Mouse (Mus musculus) left cerebral cortex, adult 2 months (tissue): Measurements from ENCODE around the gene Rhoh. TPM values are rescaled to one million over a fixed set of nuclear protein-coding genes. Genes with fewer than 3 reads are reported as not detected.

Experiments used
- DNase-seq, 2 experiments: peaks; one replicate each; pipeline ENCODE4 v3.0.0; 2021 to 2022; ENCODE audit warnings: low spot score in 2 of 2, mixed read lengths in 1 of 2; ENCODE audit errors: extremely low spot score in 1 of 2
- H3K27ac ChIP-seq: fragments of 200-600 bp; 2 replicates; pipeline ENCODE4 v1.8.1; 2022
- H3K4me3 ChIP-seq: fragments of 200-600 bp; 2 replicates; pipeline ENCODE4 v1.8.1; 2022
- CTCF ChIP-seq: fragments of 200-600 bp; IDR thresholded peaks from 2 replicates; pipeline ENCODE4 v1.8.1; 2022; ENCODE audit warnings: antibody characterized with exemption, mild to moderate bottlenecking, moderate library complexity
- intact Hi-C: fragments of 180-260 bp; cut with DNase I; formaldehyde crosslinking; loops from one replicate; pipeline ENCODE4 v1.15.1; 2025
- long read RNA-seq, 2 experiments: library from polyadenylated mRNA; stranded (forward); transcript quantifications; one replicate each; pipeline ENCODE4 v2.0.0; 2021; ENCODE audit warnings: borderline mapping rate in 2 of 2
- total RNA-seq, 2 experiments: library from RNA; stranded (reverse); gene quantifications; 2 replicates each; pipeline ENCODE4 v1.2.3; 2021

Rhoh gene
- under 1 TPM; 0.63 to 0.84 TPM for total RNA-seq
- long read RNA-seq, experiment 1, partial matches to known transcripts, result 0 of 2 reads
- long read RNA-seq, experiment 1, other reads (novel, unspliced or antisense), result 0 of 2 reads
- long read RNA-seq, experiment 2, result 0 reads

GRCm38 (mm10) chr5:65861154-65861944 is at the start of gene Rhoh:
Gene Rhoh, plus strand, starts transcription at chr5:65861213.
- H3K27ac ChIP-seq, result no peak within 1 kb of the TSS
- TF ChIP-seq CTCF, result no peak
- H3K4me3 ChIP-seq, result no peak within 1 kb of the TSS
- DNase-seq, result no peak
- intact Hi-C loops, result no loop called here

- intact Hi-C loops, result loop anchor here (1.0 kb wide), 1 partner anchor 115 kb away; no protein-coding TSS in a partner anchor
- no peak overlapping the region for H3K4me3 ChIP-seq
- no peak overlapping the region for H3K27ac ChIP-seq
- DNase-seq, result peak in 1 of 2 experiments; percentile 14
- peak; percentile 64 for TF ChIP-seq CTCF
Observed at GRCm38 (mm10) chr5:65823601-65824133, 37.3 kb upstream of the Rhoh start.

DNA sequence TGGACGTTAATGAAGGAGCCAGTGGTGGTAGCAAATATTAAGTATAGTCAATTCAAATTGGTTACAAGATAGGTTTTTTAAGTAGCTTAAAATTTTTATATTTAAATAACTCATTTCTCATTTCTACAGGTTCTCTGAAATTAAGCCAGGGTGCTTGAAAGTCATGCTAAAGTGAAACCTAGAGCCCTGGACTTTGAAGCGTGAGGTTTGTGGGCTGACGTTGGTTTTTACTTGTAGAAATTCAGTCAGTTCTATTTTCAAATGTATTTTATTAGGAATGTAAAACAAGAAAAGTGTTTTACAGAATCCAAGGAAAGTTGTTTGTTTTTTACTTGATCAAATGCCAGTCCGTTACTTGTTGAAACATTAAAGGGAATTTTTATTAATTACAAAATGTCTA is 34.5 kb upstream of the Rhoh start:
- intact Hi-C loops, result no loop called here
- H3K4me3 ChIP-seq, result no peak overlapping the region
- H3K27ac ChIP-seq, result no peak overlapping the region
- DNase-seq, result no peak
- no peak for TF ChIP-seq CTCF

- intact Hi-C loops, result no loop called here
- no peak overlapping the region for H3K4me3 ChIP-seq
- no peak for TF ChIP-seq CTCF
- DNase-seq, result no peak
- H3K27ac ChIP-seq, result no peak overlapping the region
Observed at GRCm38 (mm10) chr5:65827102-65827501, 33.9 kb upstream of the Rhoh start.

- Histone ChIP-seq H3K27ac (no peak overlapping the region), H3K4me3 (no peak overlapping the region)
- intact Hi-C loops, result no loop called here
- no peak for TF ChIP-seq CTCF
- no peak for DNase-seq
Observed at GRCm38 (mm10) chr5:65828261-65828660, 32.8 kb upstream of the Rhoh start.

- DNase-seq, result no peak
Observed at GRCm38 (mm10) chr5:65829059-65829458, 32.0 kb upstream of the Rhoh start.

DNA sequence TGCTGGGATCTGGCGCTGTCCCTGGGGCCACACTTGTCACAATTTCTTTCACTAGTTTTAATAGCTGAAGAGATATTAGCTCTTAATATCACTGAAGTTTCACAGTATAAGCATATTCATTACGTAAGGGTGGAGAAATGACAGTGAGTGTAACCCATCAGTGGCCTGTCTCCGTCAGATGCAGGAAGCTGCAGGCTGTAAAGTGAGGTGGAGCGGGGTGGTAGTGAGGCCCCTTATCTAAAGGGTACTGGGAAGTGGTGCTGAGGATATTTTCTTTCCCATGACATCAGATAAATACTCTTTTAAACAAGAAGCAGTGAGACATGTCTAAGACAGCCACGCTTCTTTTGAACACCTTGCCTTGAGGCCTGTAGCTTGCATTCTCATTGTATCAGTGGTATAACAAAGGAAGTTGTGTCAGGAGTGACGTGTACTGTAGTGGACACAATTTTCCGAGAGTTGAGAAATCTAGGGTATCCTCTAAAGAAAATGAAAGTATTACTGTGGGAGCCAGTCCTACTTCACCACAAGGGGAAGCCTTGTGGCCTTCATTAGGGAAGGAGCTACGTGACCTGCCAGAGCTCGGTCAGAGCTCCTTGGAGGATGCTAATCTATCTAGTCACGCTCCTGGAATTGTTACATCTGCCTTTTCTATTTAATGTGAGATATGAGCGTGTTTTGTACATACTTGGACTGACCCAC is 28.9 kb upstream of the Rhoh start:
- H3K4me3 ChIP-seq, result no peak overlapping the region
- no peak overlapping the region for H3K27ac ChIP-seq
- intact Hi-C loops, result no loop called here
- DNase-seq, result no peak
- no peak; the same call in 1 of the 2 replicates for TF ChIP-seq CTCF

More at GRCm38 (mm10) chr5:65829059-65829458, 32.0 kb upstream of the Rhoh start:
- Histone ChIP-seq H3K27ac (no peak overlapping the region), H3K4me3 (no peak overlapping the region)
- intact Hi-C loops, result no loop called here
- no peak for TF ChIP-seq CTCF

DNA sequence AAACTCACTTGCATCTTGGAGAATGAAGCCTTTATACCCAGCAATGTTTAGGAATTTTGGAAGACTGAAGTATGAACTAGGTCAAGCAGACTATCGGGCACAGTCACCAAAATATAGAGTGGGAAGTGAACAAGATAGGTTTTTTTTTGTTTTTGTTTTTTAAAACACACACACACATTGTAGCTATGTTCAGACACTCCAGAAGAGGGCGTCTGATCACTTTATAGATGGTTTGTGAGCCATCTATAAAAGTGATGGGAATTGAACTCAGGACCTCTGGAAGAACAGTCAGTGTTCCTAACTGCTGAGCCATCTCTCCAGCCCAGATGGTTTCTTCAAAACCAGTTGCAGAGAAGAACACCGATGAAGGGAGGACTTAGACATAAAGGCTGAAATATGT is 27.9 kb upstream of the Rhoh start:
- DNase-seq, result no peak
- no peak overlapping the region for H3K4me3 ChIP-seq
- TF ChIP-seq CTCF, result no peak; the same call in 1 of the 2 replicates
- no peak overlapping the region for H3K27ac ChIP-seq
- intact Hi-C loops, result no loop called here

DNA sequence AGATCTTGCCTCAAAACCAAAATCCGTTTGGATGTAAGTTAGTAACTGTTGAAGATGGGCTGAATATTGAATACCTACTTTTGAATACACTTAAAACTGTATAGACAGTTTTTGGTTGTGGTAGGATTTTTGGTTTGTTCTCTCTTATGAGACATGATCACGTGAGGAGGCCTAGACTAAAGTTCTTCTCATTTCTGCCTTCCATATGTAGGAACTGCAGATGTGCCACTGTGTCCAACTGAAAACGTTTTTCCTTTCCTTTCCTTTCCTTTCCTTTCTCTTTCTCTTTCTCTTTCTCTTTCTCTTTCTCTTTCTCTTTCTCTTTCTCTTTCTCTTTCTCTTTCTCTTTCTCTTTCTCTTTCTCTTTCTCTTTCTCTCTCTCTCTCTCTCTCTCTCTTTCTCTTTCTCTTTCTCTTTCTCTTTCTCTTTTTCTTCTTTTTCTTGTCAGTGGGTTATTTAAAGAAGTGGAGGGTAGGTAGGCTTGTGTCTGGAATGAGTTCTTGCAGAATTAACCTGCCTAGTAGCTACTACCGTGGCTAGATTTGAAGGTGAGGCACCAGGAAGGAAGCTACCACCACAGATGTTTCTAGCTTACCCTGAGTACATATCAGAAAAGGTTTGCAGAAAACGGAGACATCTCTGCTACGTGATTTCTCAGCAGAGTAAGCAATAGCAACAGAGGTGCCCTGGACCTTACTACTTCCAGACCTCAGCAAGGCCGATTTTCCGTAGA is 27.1 kb upstream of the Rhoh start:
- TF ChIP-seq CTCF, result no peak
- no peak for DNase-seq
- intact Hi-C loops, result no loop called here
- Histone ChIP-seq H3K4me3 (no peak overlapping the region), H3K27ac (no peak overlapping the region)

- no peak for TF ChIP-seq CTCF
- H3K4me3 ChIP-seq, result no peak overlapping the region
- intact Hi-C loops, result no loop called here
- no peak for DNase-seq
- no peak overlapping the region for H3K27ac ChIP-seq
Observed at GRCm38 (mm10) chr5:65838053-65838452, 23.0 kb upstream of the Rhoh start.

DNA sequence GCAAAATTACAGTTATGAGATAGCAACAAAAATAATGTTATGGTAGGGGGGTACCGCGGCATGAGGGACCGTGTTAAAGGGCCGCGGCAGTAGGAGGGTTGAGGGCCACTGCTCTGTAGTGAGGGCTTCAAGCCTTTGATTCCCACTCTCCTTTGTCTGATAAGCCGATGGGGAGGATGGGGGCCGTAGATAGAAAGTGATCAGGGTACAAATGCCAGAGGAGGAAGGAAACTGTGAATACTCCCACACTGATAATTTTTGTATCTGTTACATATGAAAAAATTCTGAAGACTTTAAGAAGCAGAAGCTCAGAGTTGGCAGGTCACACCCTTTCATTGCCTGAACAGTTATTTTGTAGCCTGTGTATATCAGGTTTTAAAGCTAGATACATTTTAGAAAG is 18.1 kb upstream of the Rhoh start:
- Histone ChIP-seq H3K27ac (no peak overlapping the region), H3K4me3 (no peak overlapping the region)
- intact Hi-C loops, result no loop called here
- TF ChIP-seq CTCF, result no peak
- no peak for DNase-seq
